Mouse (Mus musculus): ENCODE data around the gene Rab3il1.

Rab3il1 gene

DNA sequence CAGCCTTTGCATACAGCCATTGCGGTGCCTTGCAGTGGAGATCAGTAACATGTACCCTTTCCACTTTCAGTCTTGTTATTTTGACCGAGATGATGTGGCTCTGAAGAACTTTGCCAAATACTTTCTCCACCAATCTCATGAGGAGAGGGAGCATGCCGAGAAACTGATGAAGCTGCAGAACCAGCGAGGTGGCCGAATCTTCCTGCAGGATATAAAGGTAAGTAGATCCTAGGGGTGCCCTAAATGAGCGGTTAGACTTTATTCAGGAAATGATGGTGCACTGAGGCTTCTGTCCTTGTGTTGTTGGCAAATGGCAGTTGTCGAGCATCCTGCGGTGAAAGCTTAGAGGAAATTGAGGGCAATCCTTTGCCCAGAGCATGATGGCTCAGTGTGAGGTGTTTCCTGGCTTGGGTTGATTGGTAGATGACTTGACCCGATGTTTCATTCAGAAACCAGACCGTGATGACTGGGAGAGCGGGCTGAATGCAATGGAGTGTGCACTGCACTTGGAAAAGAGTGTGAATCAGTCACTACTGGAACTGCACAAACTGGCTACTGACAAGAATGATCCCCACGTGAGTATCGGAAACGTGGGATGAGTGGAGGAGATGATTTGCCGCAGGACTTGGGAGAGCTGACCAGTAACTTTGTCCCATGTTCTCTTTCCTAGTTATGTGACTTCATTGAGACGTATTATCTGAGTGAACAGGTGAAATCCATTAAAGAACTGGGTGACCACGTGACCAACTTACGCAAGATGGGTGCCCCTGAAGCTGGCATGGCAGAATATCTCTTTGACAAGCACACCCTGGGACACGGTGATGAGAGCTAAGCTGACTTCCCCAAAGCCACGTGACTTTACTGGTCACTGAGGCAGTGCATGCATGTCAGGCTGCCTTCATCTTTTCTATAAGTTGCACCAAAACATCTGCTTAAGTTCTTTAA is 17.1 kb upstream of the Rab3il1 start:
- DNase-seq: no peak

- no peak for DNase-seq
Measured at GRCm38 (mm10) chr19:9985190-9985899, 16.1 kb upstream of the Rab3il1 start.

DNA sequence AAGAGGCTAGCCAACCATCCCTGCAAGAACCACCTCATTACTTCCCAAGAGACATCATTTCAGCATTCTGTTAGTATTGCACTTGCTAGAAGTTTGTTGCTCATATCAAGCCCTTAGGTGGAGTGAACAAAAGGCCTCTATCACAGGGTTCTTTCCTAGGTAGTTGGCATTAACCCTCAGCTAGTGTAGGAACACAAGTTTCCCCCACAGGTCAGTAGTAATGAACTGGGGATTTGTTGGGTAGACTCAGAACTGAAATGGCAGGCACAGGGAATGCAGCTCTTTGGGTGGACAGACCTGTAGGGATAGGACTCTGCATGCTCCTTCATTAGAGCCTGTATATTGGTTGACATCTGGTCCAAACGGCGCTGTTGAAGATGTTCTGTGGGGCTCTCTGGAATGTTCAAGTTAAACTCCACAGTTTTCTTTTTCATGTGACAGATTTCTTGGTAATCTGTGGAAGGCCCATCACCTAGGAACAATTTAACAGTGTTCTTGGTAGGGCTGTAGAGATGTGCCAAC is 15.5 kb upstream of the Rab3il1 start:
- no peak for DNase-seq

DNA sequence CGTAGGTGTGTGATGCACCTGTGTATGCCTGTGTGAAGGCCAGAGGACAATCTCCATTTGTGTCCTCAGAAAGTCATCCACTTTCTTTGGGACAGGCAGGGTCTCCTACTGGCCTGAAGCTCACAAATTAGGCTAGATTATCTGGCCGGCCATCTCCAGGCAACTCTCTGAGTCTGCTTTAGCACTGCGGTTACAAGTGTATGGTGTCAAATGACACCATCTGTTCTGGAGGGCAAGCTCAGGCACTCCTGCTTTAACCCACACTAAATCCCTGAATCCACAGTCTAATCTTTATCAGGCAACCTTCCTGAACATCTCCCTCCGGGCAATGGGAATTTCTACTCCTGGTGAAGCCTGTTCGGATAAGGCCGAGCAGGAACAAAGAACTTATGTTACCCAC is 14.3 kb upstream of the Rab3il1 start:
- DNase-seq: no peak

DNA sequence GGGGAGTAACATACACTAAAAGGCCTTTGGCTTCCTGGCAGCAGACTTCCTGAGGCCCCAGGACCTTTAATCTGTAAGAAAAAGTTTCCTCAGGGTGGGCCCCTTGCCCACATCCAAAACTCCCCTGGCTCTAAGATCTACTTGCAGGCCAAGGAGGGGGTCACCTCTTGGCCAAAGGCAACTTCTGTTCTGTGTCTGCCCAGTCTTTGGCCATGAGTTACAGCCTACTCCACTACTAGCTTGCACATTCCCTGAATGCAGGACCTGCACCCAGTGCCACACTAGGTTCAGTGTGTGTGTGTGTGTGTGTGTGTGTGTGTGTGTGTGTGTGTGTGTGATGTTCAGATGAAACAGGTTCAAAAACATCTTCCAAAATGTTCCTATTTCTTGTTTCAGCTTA is 13.9 kb upstream of the Rab3il1 start:
- DNase-seq: no peak

DNA sequence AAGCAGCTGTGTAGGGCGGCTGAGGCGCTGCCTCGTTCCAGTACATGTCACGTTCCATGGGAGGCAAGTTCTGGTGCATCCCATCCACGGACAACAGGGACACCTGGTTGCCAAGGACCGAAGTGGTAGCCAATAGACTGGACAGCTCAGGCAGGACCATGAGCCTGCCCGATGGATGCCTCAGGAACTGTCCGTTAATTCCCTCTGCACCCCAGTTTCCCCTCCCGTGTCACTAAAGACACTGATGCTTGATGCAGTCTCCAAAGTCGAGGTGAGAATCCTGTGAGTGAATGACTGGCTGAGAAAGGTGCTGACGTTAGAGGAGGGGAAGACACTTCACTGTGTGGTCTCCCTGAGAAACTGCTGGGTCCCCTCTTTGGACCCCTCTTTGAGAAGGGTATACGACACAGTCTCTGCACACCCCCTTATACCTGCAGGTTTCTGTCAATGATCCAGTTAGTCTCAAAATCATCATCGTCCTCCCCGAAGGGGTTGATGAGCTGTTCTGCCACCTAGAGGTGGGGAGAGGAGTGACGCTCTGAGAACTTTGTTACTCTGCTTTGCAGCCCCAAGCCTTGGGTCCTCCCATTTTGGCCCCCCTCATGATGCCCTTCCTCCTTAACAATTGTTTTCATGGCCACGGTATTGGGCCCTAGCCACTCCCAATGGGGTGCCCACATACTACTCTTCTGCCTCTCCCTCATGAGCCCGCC is 12.1 kb upstream of the Rab3il1 start:
- DNase-seq: no peak

DNA sequence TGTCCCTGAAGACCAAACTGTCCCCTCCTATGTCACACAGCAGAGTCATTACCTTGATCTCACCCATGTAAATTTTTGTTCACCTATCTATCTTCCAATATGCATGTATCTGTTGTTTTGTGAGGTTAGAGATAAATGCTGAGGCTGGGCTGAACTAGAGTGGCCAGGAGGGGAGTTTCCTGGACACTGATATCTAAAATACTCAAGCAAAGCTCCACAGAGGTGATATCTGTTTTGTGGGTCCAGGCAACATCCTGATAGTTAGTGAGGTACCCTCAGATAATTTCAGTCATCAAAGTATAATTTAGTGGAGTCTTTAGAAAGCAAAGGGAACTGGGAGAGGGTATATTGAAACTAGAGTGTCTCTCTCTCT is 11.6 kb upstream of the Rab3il1 start:
- DNase-seq: no peak

GRCm38 (mm10) chr19:9991304-9991703 is 10.2 kb upstream of the Rab3il1 start:
- peak; percentile 78 for DNase-seq

- no peak for DNase-seq
Measured at GRCm38 (mm10) chr19:9992011-9992958, 9.2 kb upstream of the Rab3il1 start.

- DNase-seq: peak; percentile 83
Measured at GRCm38 (mm10) chr19:9993036-9993656, 8.3 kb upstream of the Rab3il1 start.

DNA sequence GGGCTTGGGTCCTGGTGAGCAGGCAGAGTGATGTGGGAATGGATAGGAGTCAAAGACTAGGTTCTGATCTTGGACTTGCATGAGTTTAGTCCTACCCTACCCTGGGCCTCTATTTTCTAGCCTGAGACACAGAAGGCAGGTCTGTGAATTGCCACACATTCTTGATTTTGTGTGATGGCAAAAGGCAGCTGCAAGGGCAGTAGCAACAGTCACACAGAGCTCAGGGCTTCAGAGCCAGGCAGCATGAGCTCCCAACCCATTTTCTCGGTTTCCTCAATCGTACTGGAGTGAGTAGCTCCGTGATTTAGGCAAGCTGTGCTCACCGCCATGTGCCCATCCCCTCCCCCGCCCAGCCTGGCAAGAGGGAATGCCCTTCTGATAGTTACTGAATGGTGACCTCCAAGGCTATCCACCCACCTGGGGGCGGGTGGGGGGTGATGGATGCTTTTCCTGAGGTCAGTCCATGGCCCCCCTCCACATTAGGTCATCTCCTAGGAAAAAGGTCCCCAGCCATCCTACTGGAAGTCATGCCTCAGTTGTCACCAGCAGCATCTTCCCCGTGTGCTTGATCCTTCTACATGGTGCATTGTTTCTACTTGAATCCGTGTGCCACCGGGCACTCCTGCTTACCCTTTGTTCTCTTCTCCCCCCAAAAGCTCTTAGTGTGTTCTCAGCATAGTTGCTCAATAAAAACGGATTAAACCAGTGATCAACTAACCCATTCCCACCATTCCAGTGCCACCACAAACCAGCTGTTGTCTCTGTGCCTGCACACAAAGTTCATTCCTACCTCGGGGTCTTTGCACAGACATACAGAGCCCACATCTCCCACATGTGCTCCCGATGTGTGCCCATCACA is 4.0 kb upstream of the Rab3il1 start:
- no peak for DNase-seq

DNA sequence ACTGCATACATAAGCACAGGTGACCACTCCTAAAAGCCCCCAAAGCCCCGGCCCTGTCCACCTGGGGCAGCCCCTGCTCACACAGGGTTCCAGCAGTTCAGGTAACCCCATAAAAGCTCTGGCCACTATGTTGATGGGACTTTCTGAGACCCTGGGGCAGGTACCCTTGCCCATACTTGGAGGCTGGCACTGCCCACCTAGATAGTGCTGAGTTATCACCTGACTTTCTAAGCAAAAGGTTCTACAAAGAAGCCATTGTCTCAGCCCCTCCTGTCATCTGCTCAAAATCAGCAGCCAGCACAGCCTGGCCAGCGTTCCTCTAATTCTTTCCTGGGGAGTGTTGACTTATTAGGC is 3.4 kb upstream of the Rab3il1 start:
- DNase-seq: no peak

DNA sequence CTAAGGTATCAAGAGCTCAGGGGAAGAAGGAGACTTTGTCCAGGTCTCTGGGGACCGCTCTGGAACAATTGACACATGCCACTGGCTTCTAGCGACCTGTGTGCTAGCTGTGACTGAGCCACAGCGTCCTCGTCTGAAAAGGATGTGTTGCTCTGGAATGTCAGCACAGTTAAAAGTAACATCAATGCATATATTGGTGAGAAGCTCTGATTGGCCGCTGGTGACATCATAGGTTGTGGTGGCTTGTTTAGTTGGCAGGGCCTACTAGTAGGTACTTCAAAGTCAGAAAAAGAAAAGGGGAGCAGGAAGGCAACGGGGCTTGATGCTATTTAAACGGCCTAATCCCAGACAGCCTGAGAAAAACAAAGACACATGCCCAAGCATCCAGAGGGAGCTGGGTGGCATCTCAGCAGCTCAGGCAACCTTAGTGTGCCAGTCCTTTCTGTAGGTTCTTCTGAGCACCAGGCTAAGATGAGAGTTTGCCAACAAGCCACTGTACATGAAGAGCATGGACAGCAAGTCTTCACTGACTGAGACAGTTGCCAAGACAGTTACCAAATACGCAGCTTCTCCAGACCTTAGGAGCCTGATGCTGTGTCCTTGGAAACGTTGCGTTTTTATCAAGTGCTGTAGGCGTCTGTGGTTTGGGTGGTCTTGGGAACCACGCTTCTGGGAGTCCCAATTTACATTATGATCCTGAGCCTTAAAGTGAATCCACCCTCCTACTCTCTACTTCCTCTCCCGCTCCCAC is 2.6 kb upstream of the Rab3il1 start:
- DNase-seq: no peak

- no peak for DNase-seq
Measured at GRCm38 (mm10) chr19:10000330-10000729, 1.1 kb upstream of the Rab3il1 start.

DNA sequence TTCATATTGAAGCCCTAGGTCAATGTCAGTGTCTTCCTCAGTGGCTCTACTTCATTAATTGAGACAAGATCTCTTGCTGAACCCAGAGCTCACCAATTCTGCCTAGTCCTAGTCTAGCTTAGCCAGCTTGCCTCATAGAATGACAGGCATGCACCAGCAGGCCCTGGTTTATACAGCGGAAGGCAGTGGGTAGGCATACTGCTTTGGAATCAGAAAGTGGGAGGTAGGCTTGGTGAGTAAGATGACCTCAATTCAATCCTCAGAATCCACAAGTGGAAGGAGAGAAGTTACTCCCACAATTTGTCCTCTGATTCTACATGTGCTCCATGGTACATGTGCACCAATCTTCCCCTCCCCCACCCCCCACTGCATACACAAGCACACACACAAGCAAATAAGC is 2.2 kb downstream of the Rab3il1 start:
- no peak for DNase-seq

DNA sequence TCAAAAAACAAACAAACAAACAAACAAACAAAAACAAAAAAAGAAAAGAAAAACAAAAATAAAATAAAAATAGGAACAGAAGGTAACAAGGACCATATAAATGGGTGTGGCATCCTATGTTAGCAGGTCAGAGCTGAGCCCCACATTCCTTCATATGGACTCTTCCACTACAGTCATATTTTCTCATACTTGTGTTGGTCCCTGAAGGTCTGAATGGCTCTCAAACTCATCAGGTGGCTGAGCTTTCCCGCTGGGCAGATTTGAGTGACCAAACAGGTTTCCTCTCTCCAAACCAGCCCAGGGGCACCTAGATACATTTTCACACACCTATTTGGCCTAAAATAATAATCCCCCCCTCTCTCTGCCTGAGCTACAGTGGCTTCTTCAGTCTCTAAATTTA is 9.9 kb downstream of the Rab3il1 start:
- DNase-seq: no peak

DNA sequence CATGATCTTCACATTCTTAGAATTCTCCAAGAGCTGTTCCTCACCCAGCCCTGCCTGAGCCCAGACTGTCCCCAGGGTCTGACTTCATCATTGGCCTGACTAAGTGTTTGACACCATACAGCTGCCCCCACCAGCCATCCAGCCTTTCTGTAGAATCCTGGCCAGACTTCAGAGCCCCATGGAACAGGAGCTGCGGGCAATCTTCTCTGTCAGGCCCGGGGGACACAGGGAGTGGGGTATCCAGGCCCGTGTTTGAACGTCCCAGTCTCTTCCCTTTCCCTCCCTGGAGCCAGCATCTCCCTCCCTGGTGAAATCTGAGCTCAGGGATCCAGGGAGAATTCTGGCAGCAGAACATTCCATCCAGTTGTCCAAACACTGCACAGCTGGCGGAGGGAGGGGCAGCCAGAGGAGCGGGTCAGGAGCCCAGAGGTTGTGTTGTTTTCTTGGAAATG is 11.4 kb downstream of the Rab3il1 start:
- no peak for DNase-seq

DNA sequence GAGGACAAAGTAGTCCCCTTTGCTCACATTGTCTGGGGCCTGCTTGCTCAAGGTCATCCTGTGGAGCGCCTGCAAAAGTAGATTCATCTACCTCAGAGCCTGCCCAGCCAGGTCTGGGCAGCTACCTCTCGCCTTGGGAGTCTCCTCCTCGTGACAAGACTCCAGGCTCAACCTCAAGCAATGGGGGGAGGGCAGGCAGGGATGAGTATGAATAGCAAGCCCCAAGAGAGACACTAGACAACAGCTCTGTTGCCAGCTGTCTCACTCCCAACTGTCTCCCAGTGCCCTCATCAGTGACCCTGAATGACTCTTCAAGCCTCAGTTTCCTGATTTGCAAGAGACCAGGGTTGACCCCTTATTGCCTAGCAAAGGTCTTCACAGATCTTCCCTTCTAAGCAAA is 11.9 kb downstream of the Rab3il1 start:
- DNase-seq: no peak

GRCm38 (mm10) chr19:10013913-10014312 is 12.4 kb downstream of the Rab3il1 start:
- no peak for DNase-seq

DNA sequence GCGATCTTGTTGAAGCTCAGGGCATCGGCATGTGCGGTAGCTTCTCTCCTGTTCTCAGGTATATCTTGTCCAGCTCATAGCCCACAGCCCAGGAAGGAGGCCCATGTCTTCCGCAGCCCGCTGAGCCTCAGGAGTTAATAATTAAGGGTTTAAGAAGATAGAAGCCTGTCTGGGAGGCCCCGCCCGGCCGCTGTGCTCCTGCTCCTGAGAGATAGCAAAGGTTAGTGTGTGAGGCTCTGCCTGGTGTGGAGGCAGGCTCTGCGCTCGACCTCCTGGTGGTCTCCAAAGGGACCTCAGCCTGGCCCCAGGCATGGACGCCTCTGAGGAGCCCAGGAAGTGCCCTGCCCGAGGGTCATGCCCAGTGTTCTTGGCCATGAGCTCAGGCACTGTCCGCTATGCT is 13.4 kb downstream of the Rab3il1 start:
- no peak for DNase-seq
